Mouse (Mus musculus) cerebellum, postnatal 25 days (tissue): ENCODE measurements around the gene Olfr1260.

Source experiments
- DNase-seq, 2 experiments: peaks; one replicate each; pipeline ENCODE4 v3.0.0; 2021; ENCODE audit warnings: mixed read lengths in 2 of 2

Gene Olfr1260

GRCm38 (mm10) chr2:89974184-89974583 lies at the start of gene Olfr1260:
TSS of gene Olfr1260 (plus strand) at chr2:89974340.
- DNase-seq, result no peak

- no peak for DNase-seq
These were observed 47.1 kb upstream of the Olfr1260 start, which contains the start of gene Olfr1258 for GRCm38 (mm10) chr2:89927009-89927408. TSS of gene Olfr1258 (plus strand) at chr2:89927309.

GRCm38 (mm10) chr2:89948564-89948963 lies 25.6 kb upstream of the Olfr1260 start, which contains the start of gene Olfr1259:
TSS of gene Olfr1259 (minus strand) at chr2:89948664.
- no peak for DNase-seq

GRCm38 (mm10) chr2:89977709-89978108 lies 3.6 kb downstream of the Olfr1260 start:
- no peak for DNase-seq

GRCm38 (mm10) chr2:89990921-89991320 lies 16.8 kb downstream of the Olfr1260 start, which contains the start of gene Olfr1261:
TSS of gene Olfr1261 (plus strand) at chr2:89991221.
- no peak for DNase-seq

- no peak for DNase-seq
These were observed 25.7 kb downstream of the Olfr1260 start, which contains the start of gene Olfr1262 for GRCm38 (mm10) chr2:89999845-90000244. TSS of gene Olfr1262 (plus strand) at chr2:90000145.

GRCm38 (mm10) chr2:90011831-90012230 lies 37.7 kb downstream of the Olfr1260 start, which contains the start of gene Olfr1263:
TSS of gene Olfr1263 (plus strand) at chr2:90012131.
- DNase-seq, result no peak

GRCm38 (mm10) chr2:90025477-90025876 lies 51.3 kb downstream of the Olfr1260 start, which contains the start of gene Olfr1264:
TSS of gene Olfr1264 (minus strand) at chr2:90025577.
- no peak for DNase-seq
